Mouse (Mus musculus): ENCODE data around the gene Nphs1.

DNA sequence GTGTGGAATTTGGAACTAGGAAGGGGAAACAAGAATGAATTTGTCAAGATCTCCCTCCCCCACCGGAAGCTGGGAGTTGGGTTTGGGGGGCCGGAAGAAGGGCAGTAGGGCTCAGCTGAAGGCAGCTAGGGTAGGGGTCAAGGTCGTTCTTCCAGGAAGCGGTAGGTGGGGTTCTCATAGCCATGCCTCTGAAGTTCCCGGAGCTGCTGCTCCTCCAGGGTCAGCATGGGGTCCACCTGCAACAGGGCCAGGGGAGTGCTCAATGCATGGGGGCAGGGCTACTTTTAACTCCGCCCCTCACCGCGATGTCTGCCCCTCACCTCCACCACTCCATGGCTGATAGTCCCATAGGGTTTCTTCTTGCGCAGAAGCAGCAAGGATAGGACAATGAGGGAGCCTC is 23.0 kb upstream of the Nphs1 start:
- TF ChIP-seq POLR2A (IDR thresholded peaks at IDR 0.05; ENCODE audit: extremely low read depth, insufficient read depth, low read length), result no peak
- no peak for TF ChIP-seq CTCF (IDR thresholded peaks at IDR 0.05; ENCODE audit: low read depth, low read length)
